Mouse (Mus musculus) ES-Bruce4 (cell line): ENCODE data around the gene Fbxw10.

Experiments
- CTCF ChIP-seq: IDR thresholded peaks from one replicate; pipeline ENCODE4 v1.8.1; 2011; ENCODE audit warnings: low read depth, low read length
- EP300 ChIP-seq: IDR thresholded peaks from 2 replicates; pipeline ENCODE4 v1.6.1; 2011; ENCODE audit warnings: low read depth, low read length; ENCODE audit not compliant: insufficient read depth

GRCm38 (mm10) chr11:62830387-62830786 is 16.5 kb upstream of the Fbxw10 start:
- TF ChIP-seq EP300 (no peak), CTCF (no peak)
